Mouse (Mus musculus) MN1 (cell line): ENCODE results near the gene Hip1.

Experiments used
- DNase-seq: peaks from one replicate; pipeline ENCODE4 v3.0.0-alpha.2; 2016; ENCODE audit warnings: low spot score

The Hip1 gene

DNA sequence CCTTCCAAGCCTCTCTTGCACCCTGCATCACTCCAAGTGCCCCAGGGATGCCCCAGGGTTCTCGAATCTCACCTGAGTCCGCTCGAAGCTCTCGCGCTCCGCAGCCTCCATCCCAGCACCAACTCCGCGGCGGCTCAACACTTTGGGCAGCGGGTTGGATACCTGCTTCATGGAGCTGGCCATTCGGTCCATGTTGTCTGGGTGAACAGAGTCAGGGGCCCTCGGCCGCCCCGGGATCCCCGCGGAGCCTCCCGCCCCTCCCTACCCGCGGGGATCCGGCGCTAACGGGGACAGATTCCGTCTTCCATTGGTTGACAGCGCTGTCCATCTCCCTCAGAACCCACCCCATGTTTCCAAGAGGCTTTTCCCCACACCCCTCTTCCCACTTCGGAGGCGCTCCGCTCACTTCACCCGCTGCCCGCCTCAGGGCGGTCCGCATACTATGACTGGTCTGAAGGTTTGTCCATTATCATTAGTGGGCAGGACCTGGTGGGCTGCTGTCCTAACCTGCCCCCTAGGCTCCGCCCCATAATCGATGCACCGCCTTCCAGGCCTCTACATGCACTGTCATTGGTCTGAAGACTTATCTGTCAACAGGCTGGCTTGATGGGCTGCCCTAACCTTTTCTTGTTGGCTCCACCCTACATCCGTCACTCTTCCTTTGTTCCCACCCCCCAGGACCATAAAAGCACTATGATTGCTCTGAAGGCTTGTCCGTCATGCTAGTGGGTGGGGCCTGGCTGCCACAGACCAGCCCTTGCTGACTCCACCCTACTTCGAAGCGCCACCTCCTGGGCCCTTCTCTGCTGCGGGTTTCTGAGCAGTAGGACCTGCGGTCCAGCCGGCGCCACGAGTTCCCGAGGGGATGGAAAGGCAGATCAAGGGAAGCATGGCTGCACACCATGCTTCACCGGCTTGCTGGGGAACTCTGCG, at the start of gene Hip1:
Gene Hip1, minus strand, starts transcription at position 256 of the 933 bp plus-strand sequence.
- peak; percentile 100 for DNase-seq

DNA sequence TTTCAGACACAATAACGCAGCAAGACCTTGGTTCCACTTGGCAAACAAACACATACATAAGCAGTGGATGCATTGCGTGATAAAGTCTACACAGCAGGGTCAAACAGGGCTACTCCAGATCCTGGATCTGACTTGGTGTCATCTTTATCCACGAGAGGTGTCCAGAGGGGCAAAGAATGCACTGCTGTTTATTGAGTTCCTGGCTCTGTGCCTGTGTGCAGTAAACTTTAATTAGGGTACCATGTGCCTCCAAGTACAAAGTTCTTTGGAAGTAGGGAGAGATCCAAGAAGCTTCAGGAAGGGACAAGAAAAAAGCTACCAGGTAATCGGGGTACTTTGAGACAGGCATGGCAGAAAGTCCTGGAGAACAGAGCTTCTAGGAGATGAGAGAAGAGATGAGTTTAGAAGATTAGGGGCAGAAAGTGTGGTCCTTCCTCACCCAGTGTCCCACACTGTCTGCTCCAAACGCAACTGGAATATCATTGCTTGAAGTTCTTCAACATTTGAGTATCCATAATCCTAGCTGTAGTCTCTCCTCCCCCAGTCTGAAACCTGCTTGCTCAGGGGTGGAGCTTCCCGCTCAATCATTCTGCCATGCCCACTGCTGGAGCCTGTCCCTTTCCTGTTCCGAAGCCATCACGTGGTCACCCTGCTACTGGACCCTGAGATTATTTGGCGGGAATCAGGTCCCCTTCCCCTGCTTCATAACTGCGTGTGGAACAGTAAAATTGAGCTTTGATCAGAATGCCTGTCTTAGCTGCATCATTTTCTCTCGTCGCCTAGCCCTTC, 45.3 kb upstream of the Hip1 start:
- DNase-seq = no peak

DNA sequence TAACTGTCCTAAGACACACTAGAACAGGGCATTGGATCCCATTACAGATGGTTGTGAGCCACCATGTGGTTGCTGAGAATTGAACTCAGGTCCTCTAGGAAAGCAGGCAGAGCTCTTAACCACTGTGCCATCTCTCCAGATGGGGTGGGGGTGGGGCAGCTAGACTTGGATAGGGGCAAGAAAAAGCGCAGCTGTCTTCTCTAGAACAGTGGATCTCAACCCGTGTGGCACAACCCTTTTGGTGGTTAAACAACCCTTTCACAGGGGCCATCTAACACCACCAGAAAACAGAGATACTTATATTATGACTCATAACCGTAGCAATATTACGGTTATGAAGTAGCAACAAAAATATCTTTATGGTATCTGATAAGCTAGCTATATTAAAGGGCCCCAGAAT, 42.8 kb upstream of the Hip1 start:
- no peak for DNase-seq

DNA sequence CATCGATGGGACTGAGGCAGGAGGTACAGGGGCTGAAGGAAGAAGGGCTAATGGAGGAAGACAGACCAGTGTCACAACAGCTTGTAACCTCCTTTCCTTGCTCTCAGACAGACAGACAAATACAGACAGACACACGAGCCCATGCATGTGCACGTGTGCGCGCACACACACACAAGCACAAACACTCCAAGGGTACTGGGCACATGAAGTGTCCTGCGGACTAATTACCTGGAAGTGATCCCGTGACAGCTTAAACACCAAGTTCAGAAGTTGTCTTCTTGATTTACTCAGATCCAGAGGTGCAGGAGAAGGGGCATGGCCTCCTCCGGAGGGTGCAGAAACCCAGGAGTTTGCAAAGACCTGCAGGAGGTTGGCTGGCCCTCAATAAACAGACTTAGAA, 40.8 kb upstream of the Hip1 start:
- DNase-seq = no peak

DNA sequence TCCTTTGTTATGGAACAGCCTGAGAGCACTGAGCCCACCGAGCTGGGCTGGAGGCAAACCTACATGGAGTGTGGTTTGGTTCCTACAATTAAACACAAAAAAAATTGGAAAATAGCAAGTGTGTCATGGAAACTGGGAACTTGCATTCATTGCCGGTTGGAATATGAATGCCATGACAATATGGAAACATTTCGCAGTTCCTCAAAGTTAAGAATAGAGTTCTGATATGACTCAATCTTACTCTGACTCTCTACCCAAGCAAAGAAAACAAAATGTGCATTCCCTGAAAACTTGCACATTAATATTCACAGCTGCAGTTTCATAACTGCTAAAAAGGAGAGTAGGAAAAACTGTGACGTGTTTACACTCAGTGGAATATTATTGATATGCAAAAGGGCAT, 37.4 kb upstream of the Hip1 start:
- DNase-seq = no peak

DNA sequence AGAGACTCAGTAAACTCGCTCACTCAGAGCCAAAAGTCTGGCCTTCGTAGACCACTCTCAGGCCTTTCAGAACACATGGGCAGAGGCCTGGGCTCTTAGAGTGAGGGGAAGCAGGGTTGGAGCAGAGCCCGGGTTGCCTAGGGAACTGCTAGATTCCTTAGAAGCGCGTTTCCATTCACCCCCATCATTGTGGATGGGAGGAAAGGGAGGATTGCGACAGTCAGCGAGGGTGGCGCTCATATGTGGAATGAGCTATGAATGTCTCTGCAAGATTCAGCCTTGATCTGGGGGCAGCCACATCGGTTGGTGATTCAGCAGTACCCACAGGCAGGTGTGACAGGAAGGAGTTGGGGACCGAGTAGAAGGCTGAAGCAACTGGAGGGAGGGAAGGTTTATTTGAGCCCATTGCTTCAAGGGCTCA, 34.4 kb upstream of the Hip1 start:
- DNase-seq = no peak

DNA sequence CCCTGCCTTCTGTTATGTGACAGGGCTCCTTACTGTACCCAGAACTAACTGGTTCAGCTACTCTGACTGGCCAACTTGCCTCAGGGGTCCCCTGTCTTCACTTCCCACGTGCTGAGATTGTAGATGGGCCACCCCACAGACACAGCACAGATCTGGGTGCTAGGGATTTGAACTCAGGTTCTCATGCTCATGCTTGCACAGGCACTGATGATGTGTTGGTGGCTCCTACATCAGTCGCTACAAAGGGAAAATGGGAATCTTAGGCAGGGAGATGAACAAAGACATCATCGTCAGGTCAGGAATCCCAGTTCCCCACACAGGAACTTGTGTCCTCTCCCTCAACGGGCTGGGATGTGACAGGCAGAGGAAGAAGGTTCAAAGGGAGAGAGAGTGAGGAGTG, 31.1 kb upstream of the Hip1 start:
- no peak for DNase-seq

DNA sequence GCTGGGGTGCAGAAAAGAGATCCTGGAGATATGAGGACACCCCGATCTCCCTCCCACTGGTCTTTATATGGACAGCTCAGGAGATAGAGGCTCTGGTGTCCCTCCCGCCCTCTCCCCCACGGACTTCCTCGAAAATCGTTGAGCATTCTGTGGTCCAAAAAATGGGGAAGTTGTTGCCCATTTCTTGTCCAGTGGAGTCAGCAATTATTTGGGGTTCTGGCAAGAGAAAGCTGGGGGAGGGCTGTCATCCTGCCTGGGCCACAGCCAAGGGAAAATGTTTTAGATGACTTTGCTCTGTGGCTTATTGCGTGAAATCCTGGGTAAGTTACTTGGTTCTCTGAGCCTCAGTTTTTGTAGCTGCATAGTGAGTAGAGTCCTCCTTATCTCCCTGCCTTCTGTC, 28.1 kb upstream of the Hip1 start, which contains the start of gene Ccl24:
Gene Ccl24, minus strand, starts transcription at position 44 of the 400 bp plus-strand sequence.
- DNase-seq = no peak

DNA sequence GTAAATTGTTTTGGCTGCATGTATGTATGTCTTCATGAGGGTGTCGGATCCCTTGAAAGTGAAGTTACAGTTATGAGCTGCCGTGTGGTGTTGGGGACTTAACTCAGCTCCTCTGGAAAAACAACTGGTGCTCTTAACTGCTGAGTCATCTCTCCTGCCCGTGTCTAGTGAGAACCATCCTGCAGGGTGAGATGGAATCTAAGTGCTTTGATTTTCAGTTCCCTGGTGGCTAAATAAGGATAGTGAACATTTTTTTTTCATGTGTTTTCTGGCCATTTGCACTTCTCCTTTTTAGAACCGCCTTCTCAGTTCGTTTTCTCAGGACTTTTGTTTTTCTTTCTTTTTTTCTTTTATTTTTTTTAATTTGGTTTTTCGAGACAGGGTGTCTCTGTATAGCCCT, 23.8 kb upstream of the Hip1 start:
- peak; percentile 42 for DNase-seq

DNA sequence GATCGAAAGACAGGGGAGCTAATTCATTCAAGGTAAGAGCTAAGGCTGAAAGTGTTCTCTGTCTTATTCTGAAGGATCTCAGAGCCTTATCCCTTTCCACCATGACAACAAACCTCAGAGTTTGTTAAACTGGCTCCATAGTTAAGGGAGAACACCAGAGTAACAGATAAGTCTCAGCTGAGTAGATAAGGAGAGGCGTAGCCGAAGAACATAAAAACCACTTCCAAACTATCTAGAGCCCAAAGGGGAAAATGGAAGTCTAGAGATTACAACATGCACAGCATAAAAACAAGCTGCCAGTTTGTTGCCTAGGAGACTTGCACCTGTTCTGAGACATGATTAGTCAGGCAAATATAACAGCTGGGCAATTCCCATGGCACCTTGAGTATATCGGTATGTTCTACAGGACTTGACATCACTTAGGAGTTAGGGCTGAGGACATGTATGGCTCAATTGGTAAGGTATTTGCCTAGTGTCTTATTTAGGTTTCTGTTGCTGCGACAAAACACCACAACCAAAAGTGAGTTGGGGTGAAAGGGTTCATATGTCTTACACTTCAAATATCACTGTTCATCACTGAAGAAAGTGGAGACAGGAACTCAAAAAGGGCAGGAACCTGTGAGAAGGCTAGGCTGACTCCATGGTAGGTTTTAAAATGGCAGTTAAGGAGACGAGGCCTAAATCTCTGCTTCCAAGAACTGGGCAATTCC, 22.8 kb upstream of the Hip1 start:
- no peak for DNase-seq

DNA sequence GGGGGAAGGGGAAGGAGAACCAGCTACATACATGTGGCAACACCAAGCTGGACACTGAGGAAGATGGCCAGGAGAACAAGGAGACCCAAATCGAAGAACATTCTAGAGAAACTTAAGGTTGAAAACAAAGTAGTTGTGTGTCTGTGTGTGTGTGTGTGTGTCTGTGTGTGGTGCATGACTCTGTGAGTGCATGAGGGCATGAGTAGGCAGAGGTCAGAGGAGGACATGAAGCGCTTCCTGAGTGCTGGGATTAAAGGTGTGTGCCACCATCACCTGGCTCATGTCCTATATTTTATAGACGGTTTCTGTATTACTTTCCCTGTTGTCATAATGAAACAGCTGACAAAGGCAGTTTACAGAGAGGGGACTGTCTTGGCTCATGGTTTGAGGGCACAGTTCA, 18.5 kb upstream of the Hip1 start, which contains the start of gene Ccl26:
Gene Ccl26, minus strand, starts transcription at position 101 of the 400 bp plus-strand sequence.
- DNase-seq = no peak

DNA sequence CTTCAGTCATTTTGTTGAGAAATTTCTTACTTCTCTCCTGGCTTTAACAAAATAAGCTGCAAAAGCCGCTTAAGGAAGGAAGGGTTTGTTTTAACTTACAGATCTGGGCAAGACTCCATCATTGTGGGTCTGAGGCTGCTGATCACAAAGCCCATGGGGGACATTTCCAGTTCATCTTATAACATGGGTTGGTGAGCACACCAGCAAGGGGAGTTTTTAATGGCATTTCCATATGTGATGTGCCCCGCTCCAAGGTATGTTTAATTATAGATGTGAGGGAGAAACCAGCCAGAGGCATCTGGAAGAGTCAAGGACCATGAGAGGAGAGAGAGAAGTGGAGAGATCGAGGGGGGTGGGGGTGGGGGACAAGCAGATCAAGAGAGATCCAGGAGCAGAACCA, 12.8 kb upstream of the Hip1 start:
- no peak for DNase-seq

DNA sequence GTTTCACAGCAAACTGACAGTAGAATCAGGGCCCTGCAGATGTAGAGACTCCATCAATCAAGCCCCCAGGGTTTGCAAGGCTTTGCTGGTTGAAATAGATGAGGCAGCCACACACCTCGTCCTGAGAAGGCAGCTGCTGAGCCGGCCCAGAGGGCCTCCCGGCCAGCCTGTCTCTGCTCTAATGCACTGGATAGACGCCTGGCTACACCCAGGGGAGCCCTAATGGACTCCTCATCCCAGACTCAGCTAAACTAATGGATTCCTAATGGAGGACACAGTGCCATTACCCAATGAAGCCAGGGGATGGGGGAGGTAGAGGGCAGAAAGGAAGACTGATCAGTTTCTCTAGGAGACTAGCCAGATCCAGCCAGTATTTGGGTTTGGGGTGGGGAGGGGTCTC, 12.1 kb upstream of the Hip1 start:
- peak; percentile 89 for DNase-seq

DNA sequence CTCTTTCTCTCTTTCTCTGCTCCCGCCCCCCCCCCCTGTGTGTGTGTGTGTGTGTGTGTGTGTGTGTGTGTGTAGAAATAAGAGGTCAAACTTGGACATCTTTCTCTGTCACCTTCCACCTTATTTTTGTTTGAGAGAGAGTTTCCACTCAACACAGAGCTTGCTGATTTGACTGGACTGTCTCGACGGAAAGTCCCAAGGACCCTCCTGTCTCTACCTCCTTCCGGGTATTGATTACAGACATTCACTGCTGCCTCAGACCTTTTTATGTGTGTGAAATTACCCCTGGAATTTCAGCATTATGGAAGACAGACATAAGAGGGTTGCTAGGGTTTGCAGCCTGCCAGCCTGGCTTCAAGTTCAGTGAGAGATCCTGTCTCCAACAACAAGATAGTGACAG, 11.3 kb upstream of the Hip1 start:
- DNase-seq = no peak

DNA sequence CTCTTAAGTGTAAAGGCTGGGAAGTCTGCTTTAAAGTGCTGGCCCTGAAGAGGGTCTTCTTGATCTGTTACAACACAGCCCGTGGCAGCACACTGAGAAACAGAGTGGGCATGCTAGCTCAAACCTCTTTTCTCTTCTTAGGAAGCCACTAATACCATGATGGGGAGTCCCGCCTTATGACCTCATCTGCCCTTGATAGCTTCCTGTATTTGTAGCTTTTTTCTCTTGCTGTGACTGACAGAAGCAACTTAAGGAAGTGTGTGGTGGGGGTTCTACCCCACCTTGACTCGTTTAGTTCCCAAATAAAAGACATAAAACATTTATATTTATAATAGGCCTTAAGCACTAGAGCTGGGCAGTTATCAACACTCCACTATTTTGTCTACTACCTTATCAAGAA, 6.7 kb upstream of the Hip1 start:
- DNase-seq = no peak

DNA sequence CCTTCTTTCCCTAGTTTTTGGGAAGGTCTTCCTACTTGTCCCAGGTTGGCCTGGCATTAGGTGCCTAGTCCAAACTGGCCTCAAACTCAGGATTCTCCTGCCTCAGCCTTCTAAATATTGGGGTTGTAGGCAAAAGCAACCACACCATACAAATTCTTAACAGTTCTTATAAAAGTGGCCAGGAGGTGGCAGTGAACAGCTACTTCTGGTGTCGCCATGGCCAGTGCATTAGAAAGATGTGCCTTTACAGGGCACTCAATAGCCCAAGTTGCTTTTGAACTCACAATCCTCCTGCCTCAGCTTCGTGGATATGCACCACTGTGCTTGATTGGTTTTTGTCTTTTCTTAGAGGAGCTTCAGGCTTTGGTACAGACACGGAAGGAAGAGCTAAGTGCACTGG, 6.0 kb upstream of the Hip1 start:
- peak; percentile 76 for DNase-seq

DNA sequence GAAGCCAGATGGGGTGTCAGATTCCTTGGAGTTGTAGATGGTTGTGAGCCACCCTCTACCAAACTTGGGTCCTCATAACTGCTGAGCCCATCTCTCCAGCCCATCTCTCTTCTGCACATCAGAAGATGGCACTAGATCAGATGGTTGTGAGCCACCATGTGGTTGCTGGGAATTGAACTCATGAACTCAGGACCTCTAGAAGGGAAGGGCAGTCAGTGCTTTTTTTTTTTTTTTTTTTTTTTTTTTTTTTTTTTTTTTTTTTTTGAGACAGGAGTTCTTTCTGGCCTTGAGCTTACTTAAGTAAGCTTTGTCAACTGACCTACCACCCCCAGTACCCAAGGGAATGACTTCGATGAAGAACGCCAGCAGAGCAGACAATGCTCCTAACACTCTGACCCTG, 3.1 kb upstream of the Hip1 start:
- no peak for DNase-seq

DNA sequence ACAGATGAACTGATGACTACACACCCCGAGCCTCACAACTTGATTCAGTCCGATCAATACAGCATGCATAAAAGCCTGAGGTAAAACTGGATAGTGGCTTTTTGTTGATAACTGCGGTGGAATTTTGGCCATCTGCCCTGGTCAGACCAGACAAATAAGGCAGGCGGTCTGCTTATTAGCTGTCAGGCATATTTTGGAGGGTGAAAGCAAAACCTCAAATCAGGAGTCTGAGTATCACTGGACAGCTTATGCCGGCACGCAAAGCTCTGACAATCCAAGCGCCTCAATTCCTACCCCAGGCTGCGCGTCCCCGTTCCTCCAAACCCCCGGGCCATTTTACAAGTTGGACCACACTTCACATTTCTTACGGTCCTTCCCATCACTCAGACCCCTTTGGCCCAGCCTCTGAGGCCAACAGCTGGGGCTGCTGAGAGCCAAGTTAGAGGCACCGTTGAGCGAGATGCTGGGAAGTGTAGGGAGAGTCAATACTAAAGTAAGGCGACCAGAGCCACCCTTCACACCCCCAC, 825 bp downstream of the Hip1 start:
- peak; percentile 53 for DNase-seq

DNA sequence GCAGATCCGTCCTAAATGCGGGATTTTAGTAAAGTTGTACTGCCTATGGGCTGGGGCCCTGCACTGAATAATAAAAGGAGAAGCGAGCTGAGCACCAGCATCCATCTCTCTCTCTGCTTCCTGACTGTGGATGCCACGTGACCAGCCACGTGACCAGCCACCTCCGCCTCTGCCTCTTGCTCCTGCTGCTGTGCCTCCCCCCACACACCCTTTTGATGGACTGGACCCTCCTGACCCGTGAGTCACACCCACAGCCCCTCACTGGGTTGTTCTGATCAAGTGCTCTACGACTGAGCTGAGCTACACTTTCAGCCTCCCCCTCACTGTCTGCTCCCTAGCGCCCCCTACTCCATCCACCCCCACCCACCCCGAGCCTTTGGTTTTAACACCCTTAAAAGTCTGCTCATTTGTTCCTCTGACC, 7.1 kb downstream of the Hip1 start:
- DNase-seq = no peak

DNA sequence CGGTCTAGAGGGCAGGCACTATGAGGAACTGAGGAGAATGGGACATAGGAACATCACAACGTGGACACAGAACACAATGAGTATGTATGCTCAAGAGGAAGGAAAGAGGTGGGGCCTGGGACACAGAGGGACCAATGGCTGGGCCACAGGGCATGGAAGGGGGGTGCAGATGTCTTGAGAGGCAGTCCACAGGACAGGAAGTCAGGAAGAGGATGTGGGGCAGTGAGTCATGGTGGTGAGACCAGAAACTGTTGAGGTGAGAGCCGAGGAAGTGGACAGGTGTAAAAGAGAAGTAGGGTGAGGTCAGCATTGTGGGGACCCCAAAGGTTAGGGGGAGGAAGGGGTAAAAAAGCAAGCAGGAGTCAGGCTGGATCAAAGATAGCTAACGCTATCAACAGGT, 7.6 kb downstream of the Hip1 start:
- no peak for DNase-seq

DNA sequence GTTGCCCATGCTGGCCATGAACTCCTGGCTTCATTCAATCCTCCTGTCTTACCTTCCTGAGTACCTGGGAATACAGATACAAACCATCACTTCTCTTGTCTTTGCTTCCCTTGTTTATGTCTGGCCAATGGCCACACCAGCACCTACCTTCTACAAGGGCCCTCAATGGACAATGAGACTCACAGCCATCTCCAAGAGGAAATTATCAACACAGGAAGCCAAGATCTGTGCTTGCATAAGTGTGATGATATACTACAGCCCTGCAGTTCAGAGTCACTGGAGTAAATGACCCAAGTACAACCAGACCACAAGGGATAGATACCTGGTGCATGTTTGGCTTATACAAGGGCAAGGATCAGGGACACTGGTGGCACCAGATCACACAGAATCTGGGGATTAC, 9.1 kb downstream of the Hip1 start:
- DNase-seq = no peak

DNA sequence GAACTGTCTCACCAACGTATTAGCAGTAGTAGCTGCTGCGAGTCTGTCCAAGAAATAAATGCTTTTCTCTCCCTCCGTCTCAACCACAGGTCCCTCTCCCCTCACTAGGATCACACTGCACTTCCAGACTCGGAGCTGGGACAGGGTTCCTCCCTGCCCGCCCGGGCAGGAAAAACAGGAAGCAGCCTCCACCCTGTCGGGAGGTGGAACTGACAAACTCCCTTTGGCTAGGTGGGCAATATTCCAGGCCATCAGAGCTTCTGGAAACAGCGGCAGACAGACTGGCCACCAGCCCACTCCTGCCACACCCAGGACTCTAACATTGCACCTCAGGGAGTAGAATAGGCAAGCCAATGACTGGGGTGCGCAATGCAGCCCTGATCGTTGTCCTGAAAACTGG, 11.5 kb downstream of the Hip1 start:
- DNase-seq = no peak
